Mouse (Mus musculus) cerebellum, adult 11-12 months (tissue): ENCODE measurements around the gene Orai3.
"Not testable (repeated sequence)": the region's sequence is repeated elsewhere in the genome, so short reads cannot be mapped to it uniquely, and the experiment has no call there.

Source experiments
- DNase-seq: peaks from one replicate; pipeline ENCODE4 v3.0.0; 2022

Gene Orai3

DNA sequence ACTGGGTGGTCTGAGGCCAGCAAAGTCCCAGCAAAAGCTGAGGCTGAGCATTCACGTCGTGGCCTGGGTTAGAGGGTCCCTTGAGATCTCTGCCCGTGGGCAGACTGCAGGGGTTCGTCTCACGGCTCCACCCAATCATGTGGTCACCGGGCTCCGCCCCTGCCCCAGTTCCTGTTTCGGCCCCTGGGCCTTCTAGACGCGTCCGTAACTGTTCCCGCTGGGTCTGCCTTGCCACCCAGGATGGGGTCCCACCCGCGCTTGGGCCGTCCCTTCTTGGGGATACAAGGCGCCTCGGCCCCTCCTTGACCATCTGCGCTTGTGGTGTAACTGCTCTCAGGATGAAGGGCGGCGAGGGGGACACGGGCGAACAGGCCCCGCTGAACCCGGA is at the start of gene Orai3:
Gene Orai3, plus strand, starts transcription at position 165 of the 388 bp plus-strand sequence.
- DNase-seq = peak; percentile 82

DNA sequence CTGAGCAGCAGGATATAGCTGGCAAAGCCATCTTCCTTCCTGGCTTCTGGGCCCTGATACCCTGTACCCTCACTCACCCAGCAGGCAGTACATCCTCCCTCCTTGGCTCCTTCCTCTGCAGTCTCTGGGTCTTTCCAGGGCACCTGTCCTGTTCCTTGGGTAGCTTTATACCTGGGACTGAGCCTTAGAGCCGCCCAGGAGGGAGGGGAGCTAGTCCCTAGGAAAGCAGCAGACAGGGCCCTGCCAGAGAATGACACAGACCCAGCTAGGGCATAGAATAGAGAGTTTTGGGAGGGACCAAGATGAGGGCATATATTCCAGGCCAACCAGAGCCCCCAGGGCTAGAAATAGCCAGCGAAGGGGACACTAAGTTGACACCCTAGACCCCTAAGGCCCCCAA is 44.1 kb upstream of the Orai3 start:
- no peak for DNase-seq

DNA sequence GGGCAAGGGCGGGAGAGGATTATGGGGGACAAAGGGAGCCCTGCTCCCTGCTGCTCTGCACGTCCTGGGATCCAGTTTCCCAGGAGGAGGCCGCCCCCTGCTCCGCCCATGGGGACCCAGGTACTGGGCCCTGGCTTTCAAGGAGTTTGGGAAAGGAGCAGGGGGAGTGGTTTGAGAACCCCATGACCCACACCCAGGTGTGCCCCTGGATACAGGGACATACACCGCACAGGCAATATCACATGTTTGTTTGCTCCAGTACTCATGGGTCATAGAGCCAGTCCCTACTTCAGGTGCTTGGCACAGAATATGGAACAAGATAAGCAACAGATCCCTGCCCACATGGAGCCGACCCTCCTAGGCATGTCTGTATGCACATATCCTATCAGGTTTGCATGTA is 43.7 kb upstream of the Orai3 start:
- no peak for DNase-seq

- no peak for DNase-seq
These were observed 41.7 kb upstream of the Orai3 start for GRCm38 (mm10) chr7:127727898-127728297.

DNA sequence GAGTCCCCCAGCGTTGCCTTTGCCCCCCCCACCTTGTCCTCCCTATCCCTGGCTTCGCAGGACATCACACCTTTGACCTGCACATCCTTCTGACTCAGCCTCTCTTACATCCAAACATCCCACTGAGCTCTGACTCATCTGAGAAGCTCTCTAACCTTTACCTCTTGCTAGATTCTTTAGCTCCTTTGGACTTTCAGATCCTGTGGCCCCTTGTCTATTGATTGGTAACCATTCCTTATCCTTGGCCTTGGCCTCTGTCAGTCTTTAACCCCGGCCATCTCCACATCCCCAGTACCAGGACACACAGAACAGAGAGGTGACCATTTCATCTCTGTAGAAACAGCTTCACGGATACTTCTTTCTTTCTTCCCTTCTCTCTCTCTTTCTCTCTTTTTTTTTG is 39.4 kb upstream of the Orai3 start:
- no peak for DNase-seq

- DNase-seq = not testable (repeated sequence)
These were observed 37.5 kb upstream of the Orai3 start, which contains the start of gene Ctf2 for GRCm38 (mm10) chr7:127732066-127732465. TSS of gene Ctf2 (minus strand) at chr7:127732166.

GRCm38 (mm10) chr7:127744366-127745045 is 25.1 kb upstream of the Orai3 start, which contains the start of gene Fbxl19:
TSS of gene Fbxl19 (plus strand) at chr7:127744543.
- peak; percentile 79 for DNase-seq

GRCm38 (mm10) chr7:127745251-127745651 is 24.4 kb upstream of the Orai3 start:
- DNase-seq = peak; percentile 96

DNA sequence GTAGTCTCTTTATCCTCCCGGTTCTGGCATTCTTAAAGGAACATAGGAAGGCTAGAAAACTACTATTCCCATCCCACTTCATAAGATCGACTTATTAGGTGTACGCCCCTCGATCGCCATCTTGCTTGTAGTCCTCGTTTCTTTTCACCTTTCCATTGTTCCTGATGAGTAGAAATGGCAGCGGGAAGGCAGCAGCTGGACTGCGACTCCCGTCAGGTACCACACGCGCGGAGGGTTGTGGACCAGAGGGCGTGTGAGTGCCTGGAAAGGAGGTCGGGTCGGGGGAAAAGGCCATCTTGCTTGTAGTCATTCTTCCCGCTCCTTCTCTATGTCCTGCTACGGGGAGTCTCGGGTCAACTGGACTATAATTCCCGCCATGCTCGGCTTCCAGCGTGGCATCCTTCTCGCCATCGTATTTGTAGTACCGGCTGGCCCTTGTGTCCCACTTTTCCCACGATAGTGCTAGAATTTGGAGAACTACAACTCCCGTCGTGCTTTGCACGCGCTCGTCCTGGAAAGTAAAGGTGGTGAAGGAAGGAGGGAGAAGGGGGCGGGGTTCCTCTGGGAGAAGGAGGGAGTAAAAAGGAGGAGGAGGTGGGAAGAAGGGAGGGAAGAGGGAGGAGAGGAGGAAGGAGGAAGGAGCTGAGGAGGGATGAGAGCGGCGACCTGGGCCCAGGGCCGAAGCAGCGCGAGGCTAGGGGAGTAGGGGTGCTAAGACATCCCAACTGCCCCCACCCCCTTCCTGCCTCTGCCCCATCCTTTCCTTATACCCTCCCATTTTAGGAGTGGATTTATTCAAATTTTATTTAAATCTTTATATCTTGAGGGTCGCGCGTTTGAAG is 23.7 kb upstream of the Orai3 start:
- peak; percentile 99 for DNase-seq

- DNase-seq = peak; percentile 81
These were observed 22.8 kb upstream of the Orai3 start for GRCm38 (mm10) chr7:127746494-127747491.

DNA sequence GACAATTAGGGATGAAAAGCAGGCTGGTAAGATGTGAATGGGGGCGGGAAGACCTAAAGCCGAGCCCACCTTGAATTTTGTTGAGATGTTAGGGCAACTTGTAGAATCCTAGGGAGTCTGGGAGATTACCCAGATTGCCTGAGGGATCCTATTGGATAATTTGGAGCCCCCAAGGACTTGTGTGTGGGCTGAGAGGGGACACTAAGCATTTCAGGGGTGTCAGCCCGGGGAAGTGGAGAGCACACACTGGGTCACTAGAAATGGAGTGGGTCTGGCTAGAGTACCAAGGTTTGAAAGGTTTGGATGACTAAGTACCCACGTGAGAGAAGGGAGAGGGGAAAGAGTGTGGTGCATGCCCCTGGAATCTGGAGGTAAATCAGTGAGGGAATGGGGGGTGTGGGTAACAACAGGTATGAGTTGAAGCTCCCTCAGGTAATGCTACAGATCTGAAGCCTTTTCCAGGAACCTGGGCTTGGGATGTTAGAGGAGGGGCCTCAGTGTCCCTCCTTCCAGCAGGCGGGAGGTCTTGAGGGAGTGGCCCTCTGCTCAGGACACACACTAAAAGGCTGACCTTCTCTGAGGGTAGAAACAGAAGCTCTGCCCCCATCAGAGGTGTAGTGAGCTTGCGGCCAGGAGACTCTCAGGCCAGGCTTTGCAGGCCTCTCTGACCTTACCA is 21.9 kb upstream of the Orai3 start:
- peak; percentile 68 for DNase-seq

- DNase-seq = no peak
These were observed 21.4 kb upstream of the Orai3 start for GRCm38 (mm10) chr7:127748235-127748560.

- DNase-seq = peak; percentile 70
These were observed 19.2 kb upstream of the Orai3 start for GRCm38 (mm10) chr7:127750131-127751127.

DNA sequence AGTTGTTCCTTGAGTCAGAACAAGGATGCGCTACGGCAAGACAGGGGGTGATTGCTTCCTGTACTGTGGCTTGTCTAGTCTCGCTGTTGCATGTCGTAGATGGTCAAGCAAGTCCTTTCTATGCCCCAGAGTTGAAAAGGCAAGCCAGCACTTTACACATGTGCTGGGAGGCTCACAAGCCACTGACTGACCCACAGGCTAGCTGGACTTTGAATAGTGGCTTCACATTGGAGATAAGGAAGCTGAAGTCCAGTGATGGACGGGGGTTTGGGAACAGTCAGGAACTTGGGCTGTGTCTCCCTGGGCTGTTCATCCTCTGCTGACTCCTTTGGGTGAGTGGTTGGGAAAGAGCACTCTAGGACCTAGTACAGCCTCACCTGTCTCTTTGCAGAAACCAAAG is 18.0 kb upstream of the Orai3 start:
- no peak for DNase-seq

DNA sequence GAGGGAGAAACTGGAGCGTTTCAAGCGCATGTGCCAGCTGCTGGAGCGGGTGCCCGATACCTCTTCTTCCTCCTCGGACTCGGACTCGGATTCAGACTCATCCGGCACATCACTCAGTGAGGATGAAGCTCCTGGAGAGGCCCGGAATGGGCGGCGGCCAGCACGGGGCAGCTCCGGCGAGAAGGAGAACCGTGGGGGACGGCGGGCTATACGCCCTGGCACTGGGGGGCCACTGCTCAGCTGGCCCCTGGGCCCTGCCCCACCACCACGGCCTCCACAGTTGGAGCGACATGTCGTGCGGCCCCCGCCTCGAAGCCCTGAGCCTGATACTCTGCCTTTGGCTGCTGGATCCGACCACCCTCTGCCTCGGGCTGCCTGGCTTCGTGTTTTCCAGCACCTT is 17.5 kb upstream of the Orai3 start:
- DNase-seq = peak; percentile 56

DNA sequence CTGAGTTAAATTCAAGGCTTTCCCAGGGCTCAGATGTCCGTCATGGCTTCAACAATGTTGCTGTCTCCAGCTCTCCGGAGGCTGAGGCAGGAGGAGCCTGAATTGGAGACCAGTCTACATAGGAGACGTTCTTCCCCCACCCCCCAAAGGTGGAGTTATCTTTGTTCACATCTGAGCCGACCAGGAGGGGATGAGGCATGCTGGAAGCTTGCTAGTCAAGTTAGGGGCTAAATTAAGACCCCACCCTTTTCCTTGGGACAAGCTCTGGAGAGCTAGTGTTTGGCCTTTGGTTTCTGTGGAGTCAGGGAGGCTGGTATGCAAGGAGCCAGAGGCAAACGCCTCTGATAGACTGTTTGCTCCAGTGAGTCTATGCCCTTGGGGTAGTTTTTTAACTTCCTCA is 16.5 kb upstream of the Orai3 start:
- DNase-seq = no peak

GRCm38 (mm10) chr7:127753741-127754140 is 15.9 kb upstream of the Orai3 start:
- DNase-seq = no peak

DNA sequence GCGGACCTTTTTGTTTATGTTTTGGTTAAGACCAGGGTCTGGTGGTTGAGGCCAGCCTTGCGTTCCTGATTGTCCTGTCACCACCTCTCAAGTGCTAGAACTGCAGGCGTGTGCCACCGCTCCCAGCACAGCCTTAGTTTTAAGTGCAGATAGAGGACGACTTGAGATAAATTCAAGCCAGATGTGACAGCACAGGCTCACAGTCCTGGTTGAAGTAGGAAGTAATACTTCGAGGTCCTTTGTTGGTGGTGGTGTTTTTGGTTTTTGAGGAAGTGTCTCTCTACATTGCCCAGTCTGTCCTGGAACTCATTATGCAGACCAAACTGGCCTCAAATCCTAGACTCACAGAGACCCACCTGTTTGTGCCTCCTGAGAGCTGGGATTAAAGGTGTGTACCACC is 9.9 kb upstream of the Orai3 start:
- DNase-seq = no peak

- DNase-seq = no peak
These were observed 9.1 kb upstream of the Orai3 start for GRCm38 (mm10) chr7:127760478-127760877.

GRCm38 (mm10) chr7:127761026-127761425 is 8.6 kb upstream of the Orai3 start:
- DNase-seq = peak; percentile 66

DNA sequence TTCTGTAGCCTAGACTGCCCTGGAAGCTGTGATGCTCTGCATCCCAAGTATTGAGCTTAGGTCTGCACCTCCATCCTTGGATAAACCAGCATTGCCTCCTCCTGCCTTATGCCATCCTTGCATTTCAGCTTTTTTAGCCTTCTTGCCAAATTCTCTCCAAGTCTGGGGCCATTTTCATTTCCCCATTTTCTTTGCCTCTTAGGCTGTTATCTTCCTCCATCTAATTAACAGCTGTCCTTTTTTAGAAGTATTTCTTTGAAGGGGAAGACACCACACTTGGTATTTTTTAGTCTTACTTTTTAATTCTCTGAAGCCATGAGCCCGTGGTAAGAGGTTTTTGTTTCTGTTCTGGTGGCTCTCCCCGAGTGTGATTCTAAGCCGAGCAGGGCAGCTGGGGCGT is 6.0 kb upstream of the Orai3 start:
- DNase-seq = no peak
